Mouse (Mus musculus) spleen, adult 2 months (tissue): Measurements from ENCODE around the gene Rassf1. TPM values are rescaled to one million over a fixed set of nuclear protein-coding genes. Genes with fewer than 3 reads are reported as not detected.
A peak's percentile ranks its signal among the peaks of the same experiment; 100 is the strongest.

Experiments
- DNase-seq, 2 experiments: peaks; one replicate each; pipeline versions ENCODE4 v3.0.0 to v3.0.0-alpha.2; 2012 to 2021; ENCODE audit warnings: low spot score in 2 of 2, low read depth in 1 of 2
- H3K27ac ChIP-seq: fragments of 200-500 bp; 2 replicates; pipeline ENCODE4 v1.5.1; 2012; ENCODE audit warnings: low read length, inconsistent platforms; ENCODE audit not compliant: insufficient read depth
- H3K27me3 ChIP-seq: fragments of 200-500 bp; 2 replicates; pipeline ENCODE4 v1.6.1; 2012; ENCODE audit warnings: mild to moderate bottlenecking, moderate library complexity, low read length, inconsistent platforms; ENCODE audit not compliant: control insufficient read depth, insufficient read depth
- H3K36me3 ChIP-seq: fragments of 200-500 bp; 2 replicates; pipeline ENCODE4 v1.6.1; 2012; ENCODE audit warnings: mild to moderate bottlenecking, low read length, inconsistent platforms; ENCODE audit not compliant: control insufficient read depth, insufficient read depth
- H3K4me1 ChIP-seq: fragments of 200-500 bp; 2 replicates; pipeline ENCODE4 v1.6.1; 2011; ENCODE audit warnings: inconsistent platforms; ENCODE audit not compliant: control insufficient read depth, insufficient read depth, insufficient read length
- H3K4me3 ChIP-seq: fragments of 200-500 bp; 2 replicates; pipeline ENCODE4 v1.5.1; 2011; ENCODE audit warnings: mild to moderate bottlenecking, inconsistent platforms; ENCODE audit not compliant: insufficient read depth, insufficient read length; ENCODE audit errors: extremely low read depth
- CTCF ChIP-seq: fragments of 200-500 bp; IDR thresholded peaks from 2 replicates; pipeline ENCODE4 v1.5.1; 2011; ENCODE audit warnings: mild to moderate bottlenecking, inconsistent platforms; ENCODE audit not compliant: insufficient read depth, insufficient read length, insufficient replicate concordance; ENCODE audit errors: extremely low read depth
- POLR2A ChIP-seq: fragments of 200-500 bp; IDR thresholded peaks from 2 replicates; pipeline ENCODE4 v1.6.1; 2011; ENCODE audit warnings: low read depth, low read length, inconsistent platforms
- WGBS: fragments of 180-500 bp; shearing (Covaris S2); methylation state at CpG from one replicate; pipeline ENCODE4 v1.1.7; 2018; 5-methylcytosine and 5-hydroxymethylcytosine counted together
- polyA plus RNA-seq: library from polyadenylated mRNA; depleted of rRNA; stranded (reverse); fragments of >200 nt; gene quantifications from 2 replicates; pipeline ENCODE4 v1.2.3, GENCODE M21; 2012

Gene Rassf1
- polyA plus RNA-seq, 1 experiment = 20.9 TPM

DNA sequence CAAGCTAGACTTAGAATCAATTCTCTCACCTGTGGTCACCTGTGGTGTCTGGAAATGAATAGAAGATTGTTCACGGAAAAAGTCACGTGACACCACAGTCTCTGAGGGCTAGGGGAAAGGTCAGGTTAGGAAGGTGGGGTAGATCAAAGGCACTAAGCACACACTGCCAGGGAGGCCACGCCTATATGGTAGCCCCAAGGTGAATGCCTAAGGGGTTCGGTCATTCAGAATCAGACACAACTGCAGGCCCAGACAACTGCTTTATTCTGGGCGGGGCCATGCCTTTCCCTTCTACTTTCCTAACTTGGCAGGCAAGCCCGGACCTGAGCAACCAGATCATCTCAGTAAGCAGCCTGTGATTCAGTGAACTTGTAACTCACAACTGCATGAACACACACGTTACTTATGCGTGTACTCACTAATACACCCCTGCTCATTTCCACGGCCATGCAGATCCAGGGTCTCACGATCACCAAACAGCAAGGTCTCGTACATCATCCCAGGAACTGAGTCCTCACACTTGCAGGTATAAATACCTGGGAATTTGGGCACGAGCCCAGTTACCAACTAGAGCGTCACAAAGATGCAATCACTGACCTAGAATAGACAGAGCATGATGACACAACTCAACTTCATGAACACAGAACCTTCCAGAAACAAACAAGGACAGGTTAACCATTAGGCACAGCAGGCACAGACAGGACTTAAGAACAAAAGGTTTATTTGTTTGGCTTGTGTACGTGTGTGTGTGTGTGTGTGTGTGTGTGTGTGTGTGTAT lies 24.4 kb downstream of the Rassf1 start:
- 90% methylated on average over 14 of the region's 14 CpGs for whole genome bisulfite sequencing
- no peak for DNase-seq
- Histone ChIP-seq H3K27me3 (no peaks in the 10 kb centered on the region), H3K36me3 (no peaks in the 10 kb centered on the region; the same call in 1 of the 2 replicates), H3K4me3 (no peak overlapping the region), H3K4me1 (peaks cover 7% of the 10 kb centered on the region; the same call in 1 of the 2 replicates), H3K27ac (no peak overlapping the region)
- TF ChIP-seq POLR2A (no peak), CTCF (no peak)

DNA sequence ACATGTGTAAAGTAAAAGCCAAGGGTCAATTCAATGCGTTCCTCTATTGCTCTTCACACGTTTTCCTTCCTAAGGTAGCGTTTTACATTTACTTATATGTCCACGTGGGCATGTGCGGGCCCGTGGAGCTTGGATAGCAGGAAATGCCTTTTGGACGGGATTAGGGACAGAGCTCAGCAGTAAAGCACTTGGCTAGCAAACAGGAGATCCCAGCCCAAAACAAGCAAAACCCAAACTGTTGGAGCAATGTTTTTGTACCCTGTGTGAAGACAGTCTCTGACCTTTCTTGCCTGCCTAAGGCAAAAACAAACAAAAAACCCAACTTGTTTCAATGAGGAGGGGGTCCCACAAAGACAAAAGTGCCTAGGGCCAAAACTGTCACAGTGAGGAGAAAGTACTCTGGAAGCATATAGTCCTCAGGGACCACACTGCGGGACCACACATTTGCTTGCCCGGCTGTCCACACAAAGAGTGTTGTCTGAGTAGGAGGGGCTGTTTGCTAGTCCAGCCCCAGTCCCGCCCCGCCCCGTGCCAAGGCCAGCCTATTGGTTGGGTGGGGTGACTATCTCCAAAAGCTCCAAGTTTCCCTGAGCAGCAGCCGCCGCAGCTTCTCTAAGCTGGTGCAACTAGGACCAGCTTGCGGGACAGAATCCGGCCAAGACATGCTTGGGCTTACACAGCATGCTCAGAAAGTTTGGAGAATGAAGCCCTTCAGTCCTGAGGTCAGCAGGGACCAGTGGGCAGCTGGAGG lies 25.2 kb downstream of the Rassf1 start, which contains the start of gene Hyal1:
Gene Hyal1 (plus strand): TSS at position 571 of the 751 bp plus-strand sequence.
- 49% methylated on average over 16 of the region's 16 CpGs for WGBS
- Histone ChIP-seq H3K27me3 (no peaks in the 10 kb centered on the region), H3K36me3 (no peaks in the 10 kb centered on the region), H3K4me3 (peak within 1 kb of the TSS; percentile 25; the same call in 1 of the 2 replicates), H3K4me1 (peaks cover 11% of the 10 kb centered on the region; the same call in 1 of the 2 replicates), H3K27ac (peak within 1 kb of the TSS; percentile 15; the same call in 1 of the 2 replicates)
- TF ChIP-seq CTCF = no peak
- no peak for TF ChIP-seq POLR2A
- DNase-seq = no peak

DNA sequence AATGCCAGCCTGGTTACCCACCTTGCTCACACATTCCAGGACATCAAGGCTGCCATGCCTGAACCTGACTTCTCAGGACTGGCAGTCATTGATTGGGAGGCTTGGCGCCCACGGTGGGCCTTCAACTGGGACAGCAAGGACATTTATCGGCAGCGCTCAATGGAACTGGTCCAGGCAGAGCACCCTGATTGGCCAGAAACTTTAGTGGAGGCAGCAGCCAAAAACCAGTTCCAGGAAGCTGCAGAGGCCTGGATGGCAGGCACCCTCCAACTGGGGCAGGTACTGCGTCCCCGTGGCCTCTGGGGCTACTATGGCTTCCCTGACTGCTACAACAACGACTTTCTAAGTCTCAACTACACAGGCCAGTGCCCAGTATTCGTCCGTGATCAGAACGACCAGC lies 26.5 kb downstream of the Rassf1 start:
- Histone ChIP-seq H3K36me3 (no peaks in the 10 kb centered on the region), H3K4me3 (no peak overlapping the region), H3K27me3 (no peaks in the 10 kb centered on the region), H3K4me1 (peaks cover 11% of the 10 kb centered on the region; the same call in 1 of the 2 replicates), H3K27ac (no peak overlapping the region)
- WGBS = 91% methylated on average over 10 of the region's 10 CpGs
- no peak for TF ChIP-seq POLR2A
- no peak for TF ChIP-seq CTCF
- no peak for DNase-seq

DNA sequence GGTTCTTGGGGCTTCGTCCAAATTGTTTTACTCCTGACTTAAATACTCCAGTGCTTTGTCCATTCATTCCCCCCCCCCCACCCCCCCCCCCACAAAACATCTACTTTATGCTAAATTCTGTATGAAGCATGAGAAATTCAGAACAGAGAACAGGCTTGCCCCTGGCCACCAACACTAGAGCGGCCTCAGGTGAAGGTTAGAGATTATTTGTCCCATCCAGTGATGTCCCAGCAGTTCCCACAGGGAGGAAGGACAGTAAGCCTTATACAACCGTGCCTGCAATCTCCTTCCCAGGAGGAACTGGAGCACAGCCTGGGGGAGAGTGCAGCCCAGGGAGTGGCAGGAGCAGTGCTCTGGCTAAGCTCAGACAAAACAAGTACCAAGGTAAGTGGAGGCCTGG lies 27.2 kb downstream of the Rassf1 start, which contains the start of gene Naa80:
Gene Naa80 (plus strand): TSS at position 301 of the 400 bp plus-strand sequence.
- no peaks in the 10 kb centered on the region for H3K36me3 ChIP-seq
- WGBS = 92% methylated on average over 3 of the region's 3 CpGs
- no peak within 1 kb of the TSS for H3K4me3 ChIP-seq
- no peak for DNase-seq
- TF ChIP-seq CTCF = no peak
- no peak for TF ChIP-seq POLR2A
- H3K27me3 ChIP-seq = no peaks in the 10 kb centered on the region
- H3K27ac ChIP-seq = no peak within 1 kb of the TSS
- peaks cover 11% of the 10 kb centered on the region; the same call in 1 of the 2 replicates for H3K4me1 ChIP-seq

DNA sequence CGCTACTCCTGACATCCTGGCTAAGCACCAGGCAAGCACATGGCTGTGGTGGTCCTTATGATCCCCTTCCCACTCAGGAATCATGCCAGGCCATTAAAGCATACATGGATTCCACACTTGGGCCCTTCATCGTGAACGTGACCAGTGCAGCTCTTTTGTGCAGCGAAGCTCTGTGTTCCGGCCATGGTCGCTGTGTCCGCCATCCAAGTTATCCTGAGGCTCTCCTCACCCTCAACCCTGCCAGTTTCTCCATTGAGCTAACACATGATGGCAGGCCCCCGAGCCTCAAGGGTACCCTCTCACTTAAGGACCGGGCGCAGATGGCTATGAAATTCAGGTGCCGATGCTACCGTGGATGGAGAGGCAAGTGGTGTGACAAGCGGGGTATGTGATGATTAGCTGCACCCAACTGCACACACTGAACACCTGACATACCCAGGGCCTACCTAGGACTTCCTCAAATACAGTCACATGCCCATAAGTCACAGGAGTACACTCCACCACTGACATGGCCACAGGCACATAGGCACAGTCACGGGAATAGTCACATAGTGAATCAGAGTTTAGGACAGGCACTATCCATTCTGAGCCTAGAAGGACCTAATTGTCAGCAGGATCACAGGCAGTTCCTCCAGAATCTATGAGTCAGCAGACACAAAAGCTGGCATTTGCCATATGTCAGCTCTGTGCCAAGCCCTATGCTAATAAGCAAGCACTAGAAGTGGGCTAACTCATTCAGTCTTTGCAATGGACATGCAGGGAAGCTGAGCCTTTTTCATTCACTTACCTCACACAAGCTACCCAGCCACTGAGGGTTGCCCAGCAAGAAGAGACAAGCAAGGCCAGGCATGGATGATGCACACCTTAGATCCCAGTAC lies 27.9 kb downstream of the Rassf1 start:
- Histone ChIP-seq H3K4me1 (peaks cover 11% of the 10 kb centered on the region; the same call in 1 of the 2 replicates), H3K27me3 (no peaks in the 10 kb centered on the region), H3K36me3 (no peaks in the 10 kb centered on the region), H3K27ac (no peak overlapping the region), H3K4me3 (no peak overlapping the region)
- TF ChIP-seq CTCF = no peak
- TF ChIP-seq POLR2A = no peak
- DNase-seq = no peak
- 88% methylated on average over 14 of the region's 14 CpGs for WGBS
